Mouse (Mus musculus): ENCODE results near the gene Fgd1. TPM values are rescaled to one million over a fixed set of nuclear protein-coding genes. Genes with fewer than 3 reads are reported as not detected.

Fgd1 gene
- not detected in 2 replicates for polyA plus RNA-seq (2012; ENCODE audit: insufficient read depth, insufficient read length, low replicate concordance, missing spikeins)

DNA sequence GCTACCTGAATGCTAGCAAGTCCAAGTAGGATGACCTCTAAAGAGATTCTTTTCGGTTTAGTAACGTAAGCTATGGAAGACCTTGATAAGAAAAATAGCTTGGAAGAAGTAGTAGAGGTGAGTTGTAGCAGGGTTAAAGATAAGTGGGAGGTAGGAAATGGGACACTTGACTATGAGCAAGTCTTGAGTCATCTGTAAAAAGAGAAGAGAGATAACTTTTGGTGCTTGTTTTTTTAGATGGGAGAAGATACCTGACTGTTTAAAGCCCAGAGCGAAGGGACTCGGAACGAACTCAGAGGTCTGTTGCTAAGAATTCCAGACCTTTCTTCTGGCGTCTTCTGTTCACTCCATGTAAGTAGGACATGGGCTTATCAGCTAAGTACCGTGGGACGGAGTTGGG, at the start of gene Fgd1:
Gene Fgd1, plus strand, starts transcription at position 301 of the 400 bp plus-strand sequence.
- TF ChIP-seq CTCF (IDR thresholded peaks at IDR 0.05; ENCODE audit: insufficient read depth, low read depth, low read length) (no peak), POLR2A (IDR thresholded peaks at IDR 0.05; ENCODE audit: insufficient read depth, low read depth, low read length) (no peak)
- H3K4me1 ChIP-seq (ENCODE audit: control insufficient read depth, insufficient read depth, low read length): peaks cover 6% of the 10 kb centered on the region
- H3K27ac ChIP-seq (ENCODE audit: insufficient read depth, low read depth, low read length): 0 out of 2 replicates have a peak within 1 kb of the TSS, but pooled peaks have one; percentile 31
- 93% methylated on average over 8 of the region's 8 CpGs for WGBS
- peak within 1 kb of the TSS; percentile 61 for H3K4me3 ChIP-seq (ENCODE audit: insufficient read depth, low read depth, low read length)

DNA sequence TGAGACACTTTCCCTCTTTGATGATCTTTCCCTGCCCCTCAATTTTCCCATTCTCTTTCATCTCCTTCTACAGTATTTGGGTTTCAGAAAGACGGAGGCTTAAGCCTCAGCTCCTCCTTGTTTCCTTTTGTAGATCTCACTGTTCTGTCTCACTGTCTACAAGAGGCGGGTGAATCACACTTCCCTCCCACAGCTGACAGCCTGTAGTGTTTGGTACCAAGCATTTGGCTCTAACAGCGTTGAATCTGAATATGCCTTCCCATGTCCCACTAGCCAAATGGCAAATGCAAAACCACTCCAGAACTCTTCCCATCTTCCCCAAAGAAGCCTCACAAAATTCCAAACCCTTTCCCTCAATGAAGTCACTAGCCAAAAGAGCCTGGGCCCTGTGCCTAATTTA, 49.2 kb upstream of the Fgd1 start:
- H3K4me1 ChIP-seq (ENCODE audit: control insufficient read depth, insufficient read depth, low read length): no peaks in the 10 kb centered on the region
- TF ChIP-seq CTCF (IDR thresholded peaks at IDR 0.05; ENCODE audit: insufficient read depth, low read depth, low read length): no peak
- no peak for TF ChIP-seq POLR2A (IDR thresholded peaks at IDR 0.05; ENCODE audit: insufficient read depth, low read depth, low read length)
- peak overlapping the region; percentile 4; the same call in 1 of the 2 replicates for H3K27ac ChIP-seq (ENCODE audit: insufficient read depth, low read depth, low read length)
- no peak overlapping the region for H3K4me3 ChIP-seq (ENCODE audit: insufficient read depth, low read depth, low read length)
- WGBS: 44% methylated on average over 3 of the region's 3 CpGs

DNA sequence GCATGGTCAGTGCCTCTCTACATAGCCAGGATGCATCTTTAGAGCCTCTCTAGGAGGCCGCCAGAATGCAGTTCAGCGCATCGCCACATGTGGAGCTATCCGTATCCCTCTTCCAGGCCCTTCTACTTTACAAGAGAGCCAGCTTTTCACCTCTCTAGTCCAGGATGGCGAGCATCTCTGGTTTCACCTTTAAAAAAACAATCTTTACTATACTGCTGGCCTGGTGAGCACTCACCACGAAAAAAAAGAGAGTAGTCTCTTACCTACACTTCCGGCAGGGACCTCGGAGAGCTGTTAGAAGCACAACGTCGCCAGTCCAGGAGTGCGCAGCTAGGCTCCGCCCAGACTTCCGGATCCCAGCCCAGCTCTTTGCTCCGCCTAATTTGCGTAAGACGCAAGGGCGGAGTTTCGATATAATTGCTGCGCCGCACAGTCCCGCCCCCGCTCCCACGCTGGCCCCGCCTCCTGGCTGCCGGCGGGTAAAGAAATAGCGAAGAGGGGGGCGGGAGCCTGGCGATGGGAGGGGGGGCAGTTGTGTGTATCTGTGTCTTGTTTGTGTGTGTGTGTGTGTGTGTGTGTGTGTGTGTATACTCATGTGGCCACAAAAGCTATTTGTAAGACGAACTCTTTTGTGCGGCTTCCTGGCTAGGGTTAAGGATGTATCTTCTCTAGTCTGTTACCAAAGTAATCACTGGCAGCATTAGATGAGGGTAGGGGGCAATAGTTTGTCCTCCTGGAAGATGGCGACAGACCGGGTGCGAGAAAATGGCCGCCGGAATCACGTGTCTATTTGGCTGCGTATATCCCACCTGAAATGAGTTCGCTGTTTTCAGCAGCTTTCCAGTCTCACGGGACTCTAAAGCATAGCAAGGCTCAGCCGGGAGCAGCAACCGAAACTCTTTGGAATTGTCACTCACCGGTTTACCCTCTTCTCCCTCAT, 28.7 kb upstream of the Fgd1 start, which contains the start of gene Gnl3l:
Gene Gnl3l, minus strand, starts transcription at position 385 of the 940 bp plus-strand sequence.
- H3K27ac ChIP-seq (ENCODE audit: insufficient read depth, low read depth, low read length): peak within 1 kb of the TSS; percentile 96
- TF ChIP-seq POLR2A (IDR thresholded peaks at IDR 0.05; ENCODE audit: insufficient read depth, low read depth, low read length) (peak; percentile 50), CTCF (IDR thresholded peaks at IDR 0.05; ENCODE audit: insufficient read depth, low read depth, low read length) (no peak)
- WGBS: 26% methylated on average over 42 of the region's 43 CpGs
- H3K4me1 ChIP-seq (ENCODE audit: control insufficient read depth, insufficient read depth, low read length): no peaks in the 10 kb centered on the region
- peak within 1 kb of the TSS; percentile 40 for H3K4me3 ChIP-seq (ENCODE audit: insufficient read depth, low read depth, low read length)

DNA sequence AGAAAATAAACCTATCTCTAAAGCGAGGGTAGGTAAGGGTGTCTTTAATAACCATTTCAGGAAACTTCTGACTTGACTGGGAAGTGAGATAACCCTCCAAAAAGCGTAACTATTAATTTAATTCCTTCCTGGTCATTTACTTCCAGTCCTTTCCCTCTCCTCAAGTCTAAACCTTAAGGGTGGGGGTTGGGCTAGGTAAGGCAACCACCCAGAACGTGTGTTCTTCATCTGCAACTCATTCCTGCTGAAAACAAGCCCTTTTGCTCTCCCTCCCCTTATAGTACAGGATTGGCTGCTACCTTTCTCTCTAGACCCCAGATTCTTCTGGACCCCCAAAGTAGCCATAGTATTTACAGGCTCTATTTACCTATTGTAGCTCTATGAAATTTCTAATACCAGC, 28.1 kb upstream of the Fgd1 start:
- WGBS: 8% methylated on average over 3 of the region's 3 CpGs
- no peaks in the 10 kb centered on the region for H3K4me1 ChIP-seq (ENCODE audit: control insufficient read depth, insufficient read depth, low read length)
- H3K4me3 ChIP-seq (ENCODE audit: insufficient read depth, low read depth, low read length): peak overlapping the region; percentile 40
- no peak for TF ChIP-seq CTCF (IDR thresholded peaks at IDR 0.05; ENCODE audit: insufficient read depth, low read depth, low read length)
- no peak for TF ChIP-seq POLR2A (IDR thresholded peaks at IDR 0.05; ENCODE audit: insufficient read depth, low read depth, low read length)
- peak overlapping the region; percentile 96 for H3K27ac ChIP-seq (ENCODE audit: insufficient read depth, low read depth, low read length)

DNA sequence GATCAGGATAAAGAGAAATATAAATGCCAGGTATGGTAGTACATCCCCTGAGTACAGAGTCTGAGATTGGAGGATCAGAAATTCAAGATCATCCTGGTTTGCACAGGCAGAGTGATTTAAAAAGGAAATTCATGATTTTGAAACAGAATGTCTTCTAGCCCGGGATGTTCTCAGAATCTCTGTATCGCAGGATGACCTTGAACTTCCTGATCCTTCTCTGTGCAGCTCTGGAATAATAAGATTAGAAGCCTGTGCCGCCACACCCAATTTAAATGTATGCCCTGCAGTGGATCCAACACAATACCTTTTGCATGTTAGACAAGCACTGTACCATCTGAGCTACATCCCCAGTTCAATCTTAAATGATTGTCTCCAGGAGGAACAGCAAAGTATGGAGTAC, 27.2 kb upstream of the Fgd1 start:
- WGBS: 80% methylated on average over 3 of the region's 3 CpGs
- Histone ChIP-seq H3K4me3 (ENCODE audit: insufficient read depth, low read depth, low read length) (no peak overlapping the region), H3K4me1 (ENCODE audit: control insufficient read depth, insufficient read depth, low read length) (no peaks in the 10 kb centered on the region), H3K27ac (ENCODE audit: insufficient read depth, low read depth, low read length) (no peak overlapping the region)
- TF ChIP-seq CTCF (IDR thresholded peaks at IDR 0.05; ENCODE audit: insufficient read depth, low read depth, low read length) (no peak), POLR2A (IDR thresholded peaks at IDR 0.05; ENCODE audit: insufficient read depth, low read depth, low read length) (no peak)

DNA sequence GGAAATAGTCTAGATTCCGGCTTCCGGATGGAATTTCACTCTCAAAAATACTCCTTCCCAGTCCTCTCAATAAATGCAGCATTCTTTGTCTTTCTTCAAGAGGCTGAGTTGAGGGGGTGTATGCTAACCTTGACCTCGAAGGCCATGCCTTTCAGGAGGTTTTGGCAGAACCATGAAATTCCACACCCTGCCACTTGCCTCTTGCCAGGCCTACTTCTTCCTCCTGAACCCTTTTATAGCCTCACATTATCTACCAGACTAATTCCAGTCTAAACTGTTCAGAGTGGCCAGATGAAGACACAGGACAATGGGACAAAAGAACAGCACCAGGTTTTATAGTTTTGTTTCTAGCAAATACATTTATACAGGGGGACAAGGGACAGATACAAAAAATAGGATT, 14.6 kb upstream of the Fgd1 start:
- no peak for TF ChIP-seq CTCF (IDR thresholded peaks at IDR 0.05; ENCODE audit: insufficient read depth, low read depth, low read length)
- no peak for TF ChIP-seq POLR2A (IDR thresholded peaks at IDR 0.05; ENCODE audit: insufficient read depth, low read depth, low read length)
- WGBS: 84% methylated on average over 3 of the region's 3 CpGs
- Histone ChIP-seq H3K27ac (ENCODE audit: insufficient read depth, low read depth, low read length) (no peak overlapping the region), H3K4me3 (ENCODE audit: insufficient read depth, low read depth, low read length) (no peak overlapping the region), H3K4me1 (ENCODE audit: control insufficient read depth, insufficient read depth, low read length) (no peaks in the 10 kb centered on the region)

DNA sequence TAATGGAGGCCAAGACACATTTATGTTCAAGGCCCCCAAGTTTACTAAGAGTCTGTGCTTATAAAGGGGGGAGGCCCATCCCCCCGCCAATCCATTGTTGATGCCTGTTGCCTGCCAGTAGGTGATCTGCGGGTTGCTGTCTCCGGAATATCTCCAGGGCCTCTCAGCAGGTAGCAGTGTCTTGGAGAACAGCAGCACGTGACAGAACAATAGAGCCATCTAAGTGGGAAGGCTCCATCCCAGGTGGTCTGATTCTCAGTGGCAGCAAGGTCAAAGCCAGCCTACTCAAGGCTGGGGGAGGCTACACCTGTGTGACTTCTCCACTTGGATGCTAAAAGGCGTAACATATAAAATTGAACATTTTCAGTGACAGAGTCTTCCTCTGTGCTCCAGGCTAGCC, 4.7 kb upstream of the Fgd1 start:
- no peak for TF ChIP-seq POLR2A (IDR thresholded peaks at IDR 0.05; ENCODE audit: insufficient read depth, low read depth, low read length)
- no peak for TF ChIP-seq CTCF (IDR thresholded peaks at IDR 0.05; ENCODE audit: insufficient read depth, low read depth, low read length)
- H3K4me3 ChIP-seq (ENCODE audit: insufficient read depth, low read depth, low read length): no peak overlapping the region
- WGBS: 61% methylated on average over 5 of the region's 5 CpGs
- H3K27ac ChIP-seq (ENCODE audit: insufficient read depth, low read depth, low read length): no peak overlapping the region
- no peaks in the 10 kb centered on the region for H3K4me1 ChIP-seq (ENCODE audit: control insufficient read depth, insufficient read depth, low read length)

DNA sequence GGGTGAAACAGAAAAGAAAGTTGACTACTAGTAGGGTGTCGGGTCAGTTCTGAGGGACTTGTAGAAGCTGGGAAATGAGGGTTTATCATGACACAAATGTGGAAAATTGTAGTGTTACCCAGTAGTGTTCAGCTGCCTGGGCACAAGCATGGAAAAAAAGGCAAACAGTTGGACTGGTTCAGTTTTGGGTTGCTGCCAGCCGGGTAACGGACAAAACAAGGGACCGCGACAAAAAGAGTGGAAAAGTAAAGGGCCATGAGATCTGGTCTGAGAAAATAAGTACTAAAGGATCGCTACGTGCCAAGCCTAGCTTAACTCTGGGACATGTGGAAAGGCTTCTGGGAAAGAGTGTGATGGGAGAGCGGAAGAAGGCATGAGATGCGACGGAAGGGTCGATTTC, 371 bp downstream of the Fgd1 start:
- 0 out of 2 replicates have a peak overlapping the region, but pooled peaks have one; percentile 31 for H3K27ac ChIP-seq (ENCODE audit: insufficient read depth, low read depth, low read length)

More for the DNA sequence above, 371 bp downstream of the Fgd1 start:
- TF ChIP-seq CTCF (IDR thresholded peaks at IDR 0.05; ENCODE audit: insufficient read depth, low read depth, low read length): no peak
- TF ChIP-seq POLR2A (IDR thresholded peaks at IDR 0.05; ENCODE audit: insufficient read depth, low read depth, low read length): no peak
- Histone ChIP-seq H3K4me1 (ENCODE audit: control insufficient read depth, insufficient read depth, low read length) (peaks cover 6% of the 10 kb centered on the region), H3K4me3 (ENCODE audit: insufficient read depth, low read depth, low read length) (peak overlapping the region; percentile 61)
- WGBS: 33% methylated on average over 11 of the region's 11 CpGs

Data from olfactory bulb, adult 2 months (tissue).